Mouse (Mus musculus): ENCODE measurements around the gene Glp2r.

Gene Glp2r

DNA sequence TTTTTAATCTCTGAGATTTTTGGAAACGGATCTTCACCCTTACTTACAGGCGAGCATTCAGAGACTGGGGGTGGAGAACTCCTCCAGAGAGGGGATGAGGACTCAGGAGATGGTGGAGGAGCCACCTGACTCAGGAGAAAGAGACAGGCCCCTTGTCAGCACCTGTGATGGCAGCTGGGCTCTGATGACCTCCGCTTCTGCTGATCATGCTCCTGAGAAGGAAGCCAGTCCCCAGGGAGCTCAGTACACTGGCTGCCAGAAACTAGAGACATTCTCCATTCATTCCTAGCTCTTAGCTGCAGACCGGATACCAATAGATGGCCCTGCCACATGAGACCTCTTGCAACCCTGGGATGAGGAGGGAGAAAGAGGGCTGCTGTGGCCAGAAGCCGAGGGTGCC, 128.1 kb downstream of the Glp2r start:
- in situ Hi-C loops (cut with MboI; ENCODE audit: unreplicated experiment in 2 of 2) = loop anchor here (10.0 kb wide), 2 partner anchors 218 to 268 kb away; no protein-coding TSS in a partner anchor

DNA sequence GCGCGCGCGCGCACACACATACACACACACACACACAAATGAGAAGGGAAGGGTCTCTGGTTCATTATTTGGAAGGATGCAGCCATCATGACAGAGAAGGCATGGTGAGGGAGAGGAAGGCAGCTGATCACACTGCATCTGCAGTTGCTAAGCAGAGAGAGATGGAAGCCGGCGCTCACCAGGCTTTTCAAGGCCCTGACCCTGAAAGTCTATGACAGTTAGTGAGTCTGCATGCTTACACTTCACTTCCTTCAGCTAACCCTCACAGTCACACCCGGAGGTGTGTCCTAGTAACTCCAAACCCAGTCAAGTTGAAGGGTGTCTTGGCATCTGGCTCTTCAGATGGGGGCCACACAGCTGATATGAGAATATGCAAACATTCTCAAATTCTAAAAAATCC, 128.5 kb downstream of the Glp2r start:
- in situ Hi-C loops (cut with MboI; ENCODE audit: unreplicated experiment in 2 of 2) = loop anchor here (10.0 kb wide), 2 partner anchors 218 to 268 kb away; no protein-coding TSS in a partner anchor

DNA sequence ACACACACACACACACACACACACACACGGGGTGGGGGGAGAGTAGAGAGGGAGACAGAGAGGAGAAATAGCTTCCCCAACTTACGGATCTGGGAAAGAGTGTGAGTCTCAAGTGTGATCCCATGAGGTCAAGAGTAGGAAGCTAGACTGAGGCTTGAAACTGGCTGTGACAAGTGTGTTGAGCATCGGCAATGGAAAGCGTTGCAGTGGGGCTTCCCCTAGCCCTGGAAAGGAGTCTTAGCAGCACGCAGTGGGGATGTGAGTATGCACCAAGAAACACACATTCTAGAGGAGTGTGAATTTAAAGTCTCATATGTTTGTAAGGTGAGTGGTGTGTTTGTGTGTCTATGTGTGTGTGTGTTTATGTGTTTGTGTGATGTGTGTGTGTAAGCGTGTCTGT, 130.7 kb downstream of the Glp2r start:
- in situ Hi-C loops (cut with MboI; ENCODE audit: unreplicated experiment in 2 of 2) = loop anchor here (10.0 kb wide), 2 partner anchors 215 to 265 kb away; no protein-coding TSS in a partner anchor

DNA sequence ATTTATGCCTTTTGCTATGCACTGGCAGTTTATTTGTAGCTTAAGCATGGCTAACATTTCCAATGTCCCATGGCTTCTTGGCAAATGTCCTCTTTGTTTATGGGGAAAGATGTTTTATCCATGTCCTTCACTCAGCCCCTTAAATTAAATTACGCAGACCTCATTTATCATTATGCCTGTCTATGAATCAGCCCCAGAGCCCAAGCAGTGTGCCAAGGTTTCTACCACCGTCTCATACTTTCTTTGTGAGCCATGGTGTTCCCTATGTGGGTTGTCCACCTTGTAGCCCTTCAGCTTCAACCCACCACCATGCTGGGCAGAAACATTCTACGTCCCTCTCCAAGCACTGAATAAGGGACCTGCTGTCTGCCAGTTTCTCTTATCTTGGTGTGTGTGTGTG, 132.6 kb downstream of the Glp2r start:
- in situ Hi-C loops (cut with MboI; ENCODE audit: unreplicated experiment in 2 of 2) = no loop called here

DNA sequence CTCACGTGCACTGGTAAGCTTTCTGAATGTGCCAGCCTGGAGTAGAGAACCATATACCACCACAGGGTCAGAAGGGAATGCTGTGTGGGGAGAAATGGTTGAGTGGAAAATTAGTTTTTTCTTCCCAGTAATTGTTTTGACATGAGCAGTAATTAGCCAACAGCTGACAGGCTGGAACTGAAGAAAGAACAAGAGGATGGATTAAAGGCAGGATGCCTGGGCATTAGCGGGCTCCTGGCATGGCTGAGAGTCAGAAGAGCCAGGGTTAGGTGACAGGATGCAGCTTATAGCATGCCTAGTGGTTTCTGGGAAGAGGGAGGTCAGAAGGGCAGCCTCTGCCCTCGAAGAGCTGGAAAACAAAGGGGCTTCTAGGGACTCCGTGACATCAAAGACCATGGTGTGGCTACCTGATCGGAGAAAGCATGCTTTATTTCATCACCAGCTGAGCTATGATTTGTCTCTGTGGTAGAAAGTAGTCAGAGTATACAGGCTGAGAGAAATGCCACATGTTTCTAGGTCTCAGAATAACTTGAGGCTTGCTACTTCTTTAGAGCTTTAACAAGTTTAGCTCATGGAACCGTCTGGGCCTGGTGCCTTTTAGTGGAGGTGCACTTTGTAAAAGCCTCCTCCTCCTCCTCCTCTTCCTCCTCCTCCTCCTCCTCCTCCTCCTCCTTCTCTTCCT, 133.9 kb downstream of the Glp2r start:
- in situ Hi-C loops (cut with MboI; ENCODE audit: unreplicated experiment in 2 of 2) = no loop called here

DNA sequence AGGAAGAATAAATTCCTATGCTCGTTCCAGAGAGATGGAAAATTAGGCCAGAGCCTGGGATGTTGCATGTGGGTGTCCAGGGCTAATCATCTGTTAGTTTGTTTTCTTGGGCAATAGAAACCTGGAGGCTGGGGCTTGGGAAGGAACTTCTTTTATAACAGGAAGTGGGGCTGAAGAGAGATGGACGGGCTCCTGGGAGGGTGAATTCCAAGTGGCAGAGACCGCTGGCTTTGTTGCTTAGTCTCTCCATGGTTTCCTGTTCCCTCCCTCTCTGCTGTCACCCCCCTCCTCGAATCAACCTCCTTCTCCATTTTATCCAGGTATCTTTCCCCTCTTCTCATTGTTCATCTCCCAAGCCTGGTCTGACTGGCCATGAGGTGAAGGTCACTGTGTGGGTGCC, 134.8 kb downstream of the Glp2r start:
- in situ Hi-C loops (cut with MboI; ENCODE audit: unreplicated experiment in 2 of 2) = no loop called here

DNA sequence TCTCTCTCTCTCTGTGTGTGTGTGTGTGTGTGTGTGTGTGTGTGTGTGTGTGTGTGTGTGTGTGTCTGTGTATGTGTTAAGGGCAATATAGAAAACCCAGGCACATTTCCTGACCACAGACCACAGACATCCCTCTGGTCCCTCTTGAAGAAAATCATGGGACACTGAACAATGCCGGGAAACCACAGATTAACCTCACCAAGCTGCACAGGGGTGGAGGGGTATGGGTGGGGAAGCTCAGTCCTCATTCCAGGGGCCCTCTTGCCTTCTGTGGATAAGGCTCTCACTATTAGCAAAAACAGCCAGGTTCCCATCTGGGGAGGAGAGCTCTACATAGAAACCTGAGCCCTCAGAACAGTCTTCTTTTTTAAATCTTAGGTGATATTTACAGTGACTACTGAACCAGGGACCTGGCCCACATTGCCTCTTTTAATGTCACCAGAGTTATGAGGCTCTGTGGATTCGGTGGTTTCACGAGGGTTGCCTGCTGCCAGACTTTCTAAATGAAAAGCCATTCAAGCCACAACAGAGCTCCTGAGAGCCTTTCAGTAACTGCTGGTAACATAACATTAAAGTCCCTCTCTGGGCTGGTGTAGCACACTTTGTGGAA, 137.2 kb downstream of the Glp2r start:
- in situ Hi-C loops (cut with MboI; ENCODE audit: unreplicated experiment in 2 of 2) = no loop called here

DNA sequence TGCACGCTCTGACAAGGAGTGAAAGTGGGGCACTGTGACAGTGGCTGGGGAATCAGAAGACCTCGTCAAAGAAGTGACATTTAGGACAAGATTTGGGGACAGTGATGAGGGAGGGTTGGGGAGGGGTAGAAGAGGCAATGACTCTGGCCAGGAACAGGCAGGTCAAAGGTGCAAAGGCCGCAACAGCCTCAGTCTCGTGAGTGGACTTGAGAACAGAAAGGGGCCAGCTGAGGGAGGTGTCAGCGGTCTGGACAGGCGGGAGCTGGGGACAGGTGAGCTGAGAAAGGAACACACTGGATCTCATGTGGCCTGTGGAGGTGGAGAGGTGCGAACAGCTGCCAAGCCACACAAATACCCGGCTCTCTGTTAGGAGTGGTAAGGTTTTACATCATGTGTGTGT, 138.0 kb downstream of the Glp2r start:
- in situ Hi-C loops (cut with MboI; ENCODE audit: unreplicated experiment in 2 of 2) = no loop called here

DNA sequence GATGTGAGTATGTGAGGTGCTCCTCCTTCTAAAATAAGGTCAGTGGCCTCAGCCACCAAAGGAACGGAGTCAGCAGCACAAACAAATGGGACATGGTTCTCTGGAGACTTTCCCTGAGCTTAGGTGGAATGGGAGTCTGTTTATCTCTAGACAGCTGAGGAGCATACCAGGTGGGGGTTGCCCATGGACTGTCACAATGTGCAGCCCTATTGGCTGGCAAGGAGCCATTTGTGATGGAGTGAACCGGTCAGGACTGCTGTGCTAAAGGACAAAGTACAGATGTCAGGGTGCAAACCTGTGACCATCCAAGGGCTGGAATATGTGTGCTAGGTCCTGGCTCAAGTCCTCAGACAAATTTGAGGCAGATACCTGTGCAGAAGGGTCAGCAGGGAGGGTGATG, 142.4 kb downstream of the Glp2r start:
- in situ Hi-C loops (cut with MboI; ENCODE audit: unreplicated experiment in 2 of 2) = no loop called here

DNA sequence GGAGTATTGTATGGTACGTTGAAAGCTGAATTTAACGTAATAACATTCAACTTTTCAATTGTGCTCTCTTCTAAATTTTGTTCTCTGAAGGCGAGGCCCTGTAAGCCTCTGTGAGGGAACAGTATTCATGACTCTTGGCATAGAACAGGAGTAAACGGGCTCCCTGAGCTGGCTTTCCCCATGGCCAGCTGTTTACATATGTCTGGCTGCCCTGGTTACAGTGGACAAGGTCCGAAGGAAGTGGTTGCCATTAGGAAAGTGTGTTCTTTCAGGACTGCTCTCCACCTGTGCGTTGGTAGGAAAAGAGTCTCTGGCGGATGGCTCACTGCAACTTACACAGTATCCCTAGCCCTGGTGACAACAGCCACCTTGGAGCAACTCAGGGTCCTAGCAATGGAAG, 143.8 kb downstream of the Glp2r start:
- in situ Hi-C loops (cut with MboI; ENCODE audit: unreplicated experiment in 2 of 2) = no loop called here

DNA sequence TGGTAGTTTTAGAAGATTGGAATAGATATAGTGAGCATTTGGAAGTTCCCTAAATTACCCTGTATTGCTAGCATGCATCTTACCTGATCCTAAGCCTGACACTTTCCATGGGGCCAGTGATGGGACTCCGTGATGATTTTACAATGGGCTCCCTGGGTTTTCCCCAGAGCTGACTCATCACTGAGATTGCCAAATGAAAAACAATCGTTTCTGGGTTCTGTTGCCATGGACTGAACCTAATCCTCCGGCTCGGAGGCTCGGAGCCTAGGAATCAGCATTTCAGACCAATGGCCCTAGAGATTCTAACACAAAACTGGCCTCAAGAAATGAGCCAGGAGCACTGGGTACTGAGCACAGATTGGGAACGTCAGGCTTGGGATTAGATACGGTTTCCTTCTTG, 148.6 kb downstream of the Glp2r start:
- in situ Hi-C loops (cut with MboI; ENCODE audit: unreplicated experiment in 2 of 2) = no loop called here

DNA sequence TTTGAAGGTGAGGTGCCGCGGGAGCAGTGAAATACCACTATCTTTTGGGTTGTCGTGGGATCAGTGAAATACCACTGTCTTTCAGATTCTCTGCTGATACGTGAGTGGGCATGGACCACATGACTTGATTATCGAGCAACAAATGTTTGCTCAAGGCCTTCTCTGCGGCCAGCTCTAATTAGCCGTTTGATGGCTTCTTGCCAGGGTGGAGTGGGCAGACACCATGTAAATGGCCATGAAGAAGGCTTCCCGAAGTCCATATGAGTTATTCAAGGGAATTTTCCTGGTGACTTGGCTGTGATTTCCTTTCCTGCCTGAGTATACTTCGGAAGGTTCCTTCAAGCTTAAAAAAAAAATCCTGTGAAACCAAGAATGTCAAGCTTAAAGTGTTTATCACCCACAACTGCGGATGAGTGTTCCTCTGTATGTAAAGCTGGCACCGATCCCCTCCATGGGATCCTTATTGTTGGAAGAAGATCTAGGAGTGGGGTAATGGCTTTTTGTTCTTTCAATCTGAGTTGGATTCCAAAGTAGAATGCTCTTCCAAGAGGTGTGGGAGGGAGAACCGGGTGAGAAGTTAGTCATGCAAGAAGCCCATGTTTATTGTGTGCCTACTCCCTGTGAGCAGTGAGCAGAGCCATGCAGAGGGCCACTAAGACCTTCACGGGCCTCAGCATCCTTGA, 154.3 kb downstream of the Glp2r start:
- in situ Hi-C loops (cut with MboI; ENCODE audit: unreplicated experiment in 2 of 2) = no loop called here

DNA sequence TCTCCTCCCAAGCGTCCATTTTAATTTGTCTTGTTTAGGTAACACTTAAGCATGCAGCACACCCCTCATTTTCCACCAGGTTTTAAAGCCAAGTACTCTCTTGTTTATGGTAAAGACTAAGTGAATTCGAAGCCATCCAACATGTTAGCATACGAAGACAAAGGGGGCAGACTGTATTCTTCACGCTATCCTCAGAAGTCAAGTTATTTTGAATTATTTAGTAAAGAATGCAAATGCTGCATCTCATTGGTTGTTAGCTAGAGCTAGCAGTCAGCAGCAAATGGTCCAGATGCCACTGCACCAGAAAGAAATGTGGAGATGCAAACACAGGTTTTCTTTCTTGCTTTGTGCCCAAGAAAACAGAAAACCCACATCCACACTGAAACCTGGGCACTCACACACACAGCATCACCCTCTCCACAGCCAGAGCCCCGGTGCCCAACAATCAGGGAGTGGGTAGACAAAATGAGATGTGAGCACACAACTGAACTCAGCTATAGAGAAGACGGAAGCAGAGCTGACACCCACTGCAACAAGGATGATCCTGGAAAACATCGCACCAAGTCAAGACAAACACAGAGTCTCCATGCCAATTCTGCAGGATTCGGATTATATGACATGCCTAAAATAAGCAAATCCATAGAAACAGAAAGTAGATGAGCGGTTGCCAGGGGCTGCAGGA, 158.7 kb downstream of the Glp2r start:
- in situ Hi-C loops (cut with MboI; ENCODE audit: unreplicated experiment in 2 of 2) = no loop called here

All from v-Abl transformed pro-B cells (cell line).